Mouse (Mus musculus): ENCODE measurements around the gene Rps24.
"Not testable (repeated sequence)": the region's sequence is repeated elsewhere in the genome, so short reads cannot be mapped to it uniquely, and the experiment has no call there.

Gene Rps24

GRCm38 (mm10) chr14:24486773-24487227 is at the start of gene Rps24, which contains the start of gene Polr3a:
Rps24 (plus strand) TSS chr14:24487125.
Polr3a (minus strand) TSS chr14:24487058.
- DNase-seq (ENCODE audit: low read depth, low spot score) = peak; percentile 87

GRCm38 (mm10) chr14:24443529-24443928 is 43.4 kb upstream of the Rps24 start:
- not testable (repeated sequence) for DNase-seq (ENCODE audit: low read depth, low spot score)

GRCm38 (mm10) chr14:24458191-24458590 is 28.7 kb upstream of the Rps24 start:
- DNase-seq (ENCODE audit: low read depth, low spot score) = no peak

GRCm38 (mm10) chr14:24468806-24469205 is 18.1 kb upstream of the Rps24 start:
- DNase-seq (ENCODE audit: low read depth, low spot score) = no peak

GRCm38 (mm10) chr14:24486241-24486767 is 621 bp upstream of the Rps24 start:
- DNase-seq (ENCODE audit: low read depth, low spot score) = no peak

- not testable (repeated sequence) for DNase-seq (ENCODE audit: low read depth, low spot score)
Observed at GRCm38 (mm10) chr14:24489772-24490171, 2.8 kb downstream of the Rps24 start.

- peak; percentile 92 for DNase-seq (ENCODE audit: low read depth, low spot score)
Observed at GRCm38 (mm10) chr14:24490468-24491265, 3.7 kb downstream of the Rps24 start.

GRCm38 (mm10) chr14:24491266-24491981 is 4.5 kb downstream of the Rps24 start:
- no peak for DNase-seq (ENCODE audit: low read depth, low spot score)

- DNase-seq (ENCODE audit: low read depth, low spot score) = no peak
Observed at GRCm38 (mm10) chr14:24493256-24493655, 6.3 kb downstream of the Rps24 start.

GRCm38 (mm10) chr14:24496507-24496906 is 9.6 kb downstream of the Rps24 start:
- DNase-seq (ENCODE audit: low read depth, low spot score) = no peak

GRCm38 (mm10) chr14:24497443-24497842 is 10.5 kb downstream of the Rps24 start:
- DNase-seq (ENCODE audit: low read depth, low spot score) = no peak

- DNase-seq (ENCODE audit: low read depth, low spot score) = no peak
Observed at GRCm38 (mm10) chr14:24498561-24499255, 11.8 kb downstream of the Rps24 start.

GRCm38 (mm10) chr14:24499478-24499877 is 12.6 kb downstream of the Rps24 start:
- no peak for DNase-seq (ENCODE audit: low read depth, low spot score)

GRCm38 (mm10) chr14:24500091-24500844 is 13.3 kb downstream of the Rps24 start:
- peak; percentile 70 for DNase-seq (ENCODE audit: low read depth, low spot score)

GRCm38 (mm10) chr14:24500845-24501186 is 13.9 kb downstream of the Rps24 start:
- DNase-seq (ENCODE audit: low read depth, low spot score) = no peak

GRCm38 (mm10) chr14:24501256-24501655 is 14.3 kb downstream of the Rps24 start:
- no peak for DNase-seq (ENCODE audit: low read depth, low spot score)

GRCm38 (mm10) chr14:24507452-24508069 is 20.6 kb downstream of the Rps24 start:
- no peak for DNase-seq (ENCODE audit: low read depth, low spot score)

- DNase-seq (ENCODE audit: low read depth, low spot score) = no peak
Observed at GRCm38 (mm10) chr14:24508070-24508773, 21.3 kb downstream of the Rps24 start.

- no peak for DNase-seq (ENCODE audit: low read depth, low spot score)
Observed at GRCm38 (mm10) chr14:24509557-24509956, 22.6 kb downstream of the Rps24 start.

GRCm38 (mm10) chr14:24510218-24510617 is 23.3 kb downstream of the Rps24 start:
- DNase-seq (ENCODE audit: low read depth, low spot score) = no peak

Data from brain, embryonic 18.5 days (tissue).